Mouse (Mus musculus): ENCODE data around the gene Hils1.

Hils1 gene

GRCm38 (mm10) chr11:95011416-95011815 is 44.0 kb downstream of the Hils1 start:
- no peaks in the 10 kb centered on the region; the same call in none of the 2 replicates for H3K27me3 ChIP-seq (ENCODE audit: control insufficient read depth, insufficient read depth, low read length, poor library complexity, severe bottlenecking)
- H3K36me3 ChIP-seq (ENCODE audit: control insufficient read depth, insufficient read depth, low read length, poor library complexity, severe bottlenecking) = no peaks in the 10 kb centered on the region
- no peak for DNase-seq (ENCODE audit: low read depth, low spot score)

GRCm38 (mm10) chr11:95012075-95012474 is 44.7 kb downstream of the Hils1 start:
- no peak for DNase-seq (ENCODE audit: low read depth, low spot score)
- no peaks in the 10 kb centered on the region for H3K36me3 ChIP-seq (ENCODE audit: control insufficient read depth, insufficient read depth, low read length, poor library complexity, severe bottlenecking)
- H3K27me3 ChIP-seq (ENCODE audit: control insufficient read depth, insufficient read depth, low read length, poor library complexity, severe bottlenecking) = no peaks in the 10 kb centered on the region; the same call in none of the 2 replicates

- H3K36me3 ChIP-seq (ENCODE audit: control insufficient read depth, insufficient read depth, low read length, poor library complexity, severe bottlenecking) = no peaks in the 10 kb centered on the region
- H3K27me3 ChIP-seq (ENCODE audit: control insufficient read depth, insufficient read depth, low read length, poor library complexity, severe bottlenecking) = no peaks in the 10 kb centered on the region; the same call in none of the 2 replicates
- no peak for DNase-seq (ENCODE audit: low read depth, low spot score)
Observed at GRCm38 (mm10) chr11:95012487-95012886, 45.1 kb downstream of the Hils1 start.

GRCm38 (mm10) chr11:95015484-95015883 is 48.1 kb downstream of the Hils1 start:
- Histone ChIP-seq H3K36me3 (ENCODE audit: control insufficient read depth, insufficient read depth, low read length, poor library complexity, severe bottlenecking) (no peaks in the 10 kb centered on the region), H3K27me3 (ENCODE audit: control insufficient read depth, insufficient read depth, low read length, poor library complexity, severe bottlenecking) (no peaks in the 10 kb centered on the region; the same call in 1 of the 2 replicates)
- no peak for DNase-seq (ENCODE audit: low read depth, low spot score)

Measured in splenic B cell, adult 2 months (primary cell).